Mouse (Mus musculus): ENCODE measurements around the gene 1110008P14Rik. TPM values are rescaled to one million over a fixed set of nuclear protein-coding genes. Genes with fewer than 3 reads are reported as not detected.
"Not testable (repeated sequence)": the region's sequence is repeated elsewhere in the genome, so short reads cannot be mapped to it uniquely, and the experiment has no call there.

The 1110008P14Rik gene
- polyA plus RNA-seq, 1 experiment from 2014 or later, result 34.0 TPM

DNA sequence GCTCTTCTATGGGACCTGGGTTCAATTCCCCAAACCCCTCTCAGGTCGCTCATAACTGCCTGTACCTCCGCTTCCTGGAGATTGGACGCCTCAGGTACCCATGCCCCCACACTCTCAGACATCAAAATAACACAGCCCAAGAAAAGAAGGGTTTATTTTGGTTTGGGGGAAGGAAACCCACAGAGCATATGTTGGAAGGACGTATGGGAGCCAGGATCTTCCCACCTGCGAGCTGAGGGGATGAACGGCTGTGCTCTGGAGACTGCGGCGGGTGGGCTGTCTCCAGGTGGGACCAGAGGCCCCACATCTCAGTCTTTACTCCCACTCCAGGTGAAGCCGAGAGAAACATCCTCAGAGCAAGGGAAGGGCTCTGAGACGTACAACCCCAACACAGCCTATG lies 4.8 kb downstream of the 1110008P14Rik start:
- no peak overlapping the region for H3K9ac ChIP-seq (ENCODE audit: low read length)
- H3K4me2 ChIP-seq (ENCODE audit: low read depth, low read length), result no peak overlapping the region
- H3K36me3 ChIP-seq (ENCODE audit: control insufficient read depth, insufficient read depth, low read length), result peaks cover 47% of the 10 kb centered on the region
- peaks cover 6% of the 10 kb centered on the region for H3K4me1 ChIP-seq (replicated peaks; ENCODE audit: control insufficient read depth, insufficient read depth, low read length)
- 90% methylated on average over 10 of the region's 10 CpGs for WGBS
- no peaks in the 10 kb centered on the region for H3K9me3 ChIP-seq (ENCODE audit: control insufficient read depth, low read length)
- H3K4me3 ChIP-seq (ENCODE audit: low read length), result no peak overlapping the region
- ATAC-seq (ENCODE audit: low read depth), result no peak
- no peak overlapping the region for H3K27ac ChIP-seq (ENCODE audit: low read length)
- no peaks in the 10 kb centered on the region for H3K27me3 ChIP-seq (ENCODE audit: control insufficient read depth, insufficient read depth, low read depth, low read length)

DNA sequence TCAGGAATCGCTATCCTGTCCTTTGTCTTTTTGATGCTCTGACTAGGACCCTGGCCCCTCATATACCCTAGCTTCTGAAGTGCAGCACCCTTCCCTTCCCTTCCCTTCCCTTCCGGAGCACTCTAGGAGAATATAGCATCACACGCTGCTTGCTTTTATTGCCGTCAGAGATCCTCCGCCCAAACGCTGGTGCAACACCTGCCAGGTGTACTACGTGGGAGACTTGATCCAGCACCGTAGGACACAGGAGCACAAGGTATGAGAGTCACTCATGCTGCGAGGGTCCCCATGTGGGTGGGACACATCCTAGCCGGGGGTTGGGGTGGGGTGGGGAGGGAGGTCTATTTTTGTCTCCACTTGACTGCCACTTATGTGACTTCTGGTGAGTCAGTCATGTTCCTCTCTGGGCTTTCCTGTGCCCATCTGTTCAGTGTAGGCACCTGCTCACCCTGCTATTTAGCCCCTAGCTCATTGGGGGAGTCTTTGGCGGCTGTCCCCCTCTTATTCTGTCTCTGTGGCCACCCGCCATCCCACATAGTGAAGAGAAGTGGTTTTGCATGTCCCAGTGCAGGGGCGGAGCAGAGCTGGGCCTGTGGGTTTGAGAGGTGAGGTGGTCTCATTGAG lies 6.3 kb downstream of the 1110008P14Rik start:
- 86% methylated on average over 13 of the region's 13 CpGs for WGBS
- H3K36me3 ChIP-seq (ENCODE audit: control insufficient read depth, insufficient read depth, low read length), result peaks cover 59% of the 10 kb centered on the region
- no peaks in the 10 kb centered on the region for H3K9me3 ChIP-seq (ENCODE audit: control insufficient read depth, low read length)
- H3K9ac ChIP-seq (ENCODE audit: low read length), result no peak overlapping the region
- H3K4me1 ChIP-seq (replicated peaks; ENCODE audit: control insufficient read depth, insufficient read depth, low read length), result no peaks in the 10 kb centered on the region
- H3K4me2 ChIP-seq (ENCODE audit: low read depth, low read length), result no peak overlapping the region
- no peak overlapping the region for H3K27ac ChIP-seq (ENCODE audit: low read length)
- H3K27me3 ChIP-seq (ENCODE audit: control insufficient read depth, insufficient read depth, low read depth, low read length), result no peaks in the 10 kb centered on the region
- H3K4me3 ChIP-seq (ENCODE audit: low read length), result no peak overlapping the region
- ATAC-seq (ENCODE audit: low read depth), result no peak

DNA sequence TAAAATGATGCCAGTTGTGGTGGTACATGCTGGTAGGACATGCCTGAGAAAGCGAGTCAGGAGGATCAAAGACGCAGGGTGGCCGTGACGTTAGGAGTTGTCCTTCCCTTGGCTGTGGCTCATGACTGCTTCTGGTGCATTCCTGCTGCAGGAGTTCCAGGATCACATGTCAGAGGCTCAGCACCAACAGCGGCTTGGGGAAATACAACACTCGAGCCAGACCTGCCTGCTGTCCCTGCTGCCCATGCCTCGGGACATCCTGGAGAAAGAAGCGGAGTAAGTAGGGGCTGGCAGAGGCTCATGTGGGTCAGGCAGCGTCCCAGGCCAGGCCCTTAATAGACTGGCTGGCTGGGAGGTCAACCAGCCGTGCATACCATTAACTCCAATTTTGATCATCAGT lies 7.5 kb downstream of the 1110008P14Rik start:
- H3K4me1 ChIP-seq (replicated peaks; ENCODE audit: control insufficient read depth, insufficient read depth, low read length), result no peaks in the 10 kb centered on the region
- H3K27me3 ChIP-seq (ENCODE audit: control insufficient read depth, insufficient read depth, low read depth, low read length), result no peaks in the 10 kb centered on the region
- WGBS, result 88% methylated on average over 10 of the region's 10 CpGs
- ATAC-seq (ENCODE audit: low read depth), result no peak
- H3K9ac ChIP-seq (ENCODE audit: low read length), result no peak overlapping the region
- no peaks in the 10 kb centered on the region for H3K9me3 ChIP-seq (ENCODE audit: control insufficient read depth, low read length)
- H3K4me3 ChIP-seq (ENCODE audit: low read length), result no peak overlapping the region
- no peak overlapping the region for H3K27ac ChIP-seq (ENCODE audit: low read length)
- peaks cover 62% of the 10 kb centered on the region for H3K36me3 ChIP-seq (ENCODE audit: control insufficient read depth, insufficient read depth, low read length)
- no peak overlapping the region for H3K4me2 ChIP-seq (ENCODE audit: low read depth, low read length)

DNA sequence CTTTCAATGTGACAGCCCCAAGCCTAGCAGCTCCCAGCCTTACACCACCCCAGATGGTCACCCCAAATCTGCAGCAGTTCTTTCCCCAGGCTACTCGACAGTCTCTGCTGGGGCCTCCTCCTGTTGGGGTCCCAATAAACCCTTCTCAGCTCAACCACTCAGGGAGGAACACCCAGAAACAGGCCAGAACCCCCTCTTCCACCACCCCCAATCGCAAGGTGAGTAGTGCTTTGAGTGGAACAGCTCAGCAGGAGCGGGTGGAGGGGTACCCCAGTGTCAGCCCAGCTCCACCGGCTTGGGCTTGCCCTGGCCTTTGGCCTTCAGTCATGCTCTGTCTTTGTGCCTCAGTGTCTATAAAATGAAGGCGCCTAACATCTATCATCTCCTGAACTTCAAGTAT lies 14.4 kb downstream of the 1110008P14Rik start:
- WGBS, result 93% methylated on average over 5 of the region's 5 CpGs
- H3K9ac ChIP-seq (ENCODE audit: low read length), result no peak overlapping the region
- no peaks in the 10 kb centered on the region for H3K9me3 ChIP-seq (ENCODE audit: control insufficient read depth, low read length)
- H3K27ac ChIP-seq (ENCODE audit: low read length), result no peak overlapping the region
- no peak overlapping the region for H3K4me3 ChIP-seq (ENCODE audit: low read length)
- ATAC-seq (ENCODE audit: low read depth), result no peak
- peaks cover 32% of the 10 kb centered on the region for H3K36me3 ChIP-seq (ENCODE audit: control insufficient read depth, insufficient read depth, low read length)
- H3K4me2 ChIP-seq (ENCODE audit: low read depth, low read length), result no peak overlapping the region
- H3K4me1 ChIP-seq (replicated peaks; ENCODE audit: control insufficient read depth, insufficient read depth, low read length), result peaks cover 9% of the 10 kb centered on the region
- no peaks in the 10 kb centered on the region for H3K27me3 ChIP-seq (ENCODE audit: control insufficient read depth, insufficient read depth, low read depth, low read length)

DNA sequence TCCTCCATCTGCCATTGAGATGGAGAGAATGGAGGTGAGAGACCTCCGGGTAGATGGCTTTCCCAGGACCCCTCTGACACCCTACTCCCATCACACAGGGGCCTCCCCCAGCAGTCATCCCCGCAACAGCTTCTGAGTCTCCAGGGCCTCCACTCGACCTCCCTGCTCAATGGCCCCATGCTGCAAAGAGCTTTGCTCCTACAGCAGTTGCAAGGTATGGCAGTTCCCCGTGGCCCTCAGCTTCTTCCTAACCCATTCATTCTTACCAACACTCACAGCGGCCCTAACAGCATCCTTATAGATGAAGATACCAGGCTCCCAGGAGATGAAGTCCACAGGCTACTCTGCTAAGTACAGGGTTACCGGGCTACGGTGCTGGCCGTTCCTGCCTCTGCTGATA lies 17.6 kb downstream of the 1110008P14Rik start:
- 82% methylated on average over 8 of the region's 8 CpGs for WGBS
- H3K4me2 ChIP-seq (ENCODE audit: low read depth, low read length), result peak overlapping the region; percentile 83
- H3K4me1 ChIP-seq (replicated peaks; ENCODE audit: control insufficient read depth, insufficient read depth, low read length), result peaks cover 12% of the 10 kb centered on the region
- peaks cover 9% of the 10 kb centered on the region for H3K36me3 ChIP-seq (ENCODE audit: control insufficient read depth, insufficient read depth, low read length)
- ATAC-seq (ENCODE audit: low read depth), result no peak
- H3K9ac ChIP-seq (ENCODE audit: low read length), result peak overlapping the region; percentile 90
- no peak overlapping the region for H3K27ac ChIP-seq (ENCODE audit: low read length)
- H3K4me3 ChIP-seq (ENCODE audit: low read length), result peak overlapping the region; percentile 82
- H3K27me3 ChIP-seq (ENCODE audit: control insufficient read depth, insufficient read depth, low read depth, low read length), result no peaks in the 10 kb centered on the region; the same call in 1 of the 2 replicates
- H3K9me3 ChIP-seq (ENCODE audit: control insufficient read depth, low read length), result no peaks in the 10 kb centered on the region

DNA sequence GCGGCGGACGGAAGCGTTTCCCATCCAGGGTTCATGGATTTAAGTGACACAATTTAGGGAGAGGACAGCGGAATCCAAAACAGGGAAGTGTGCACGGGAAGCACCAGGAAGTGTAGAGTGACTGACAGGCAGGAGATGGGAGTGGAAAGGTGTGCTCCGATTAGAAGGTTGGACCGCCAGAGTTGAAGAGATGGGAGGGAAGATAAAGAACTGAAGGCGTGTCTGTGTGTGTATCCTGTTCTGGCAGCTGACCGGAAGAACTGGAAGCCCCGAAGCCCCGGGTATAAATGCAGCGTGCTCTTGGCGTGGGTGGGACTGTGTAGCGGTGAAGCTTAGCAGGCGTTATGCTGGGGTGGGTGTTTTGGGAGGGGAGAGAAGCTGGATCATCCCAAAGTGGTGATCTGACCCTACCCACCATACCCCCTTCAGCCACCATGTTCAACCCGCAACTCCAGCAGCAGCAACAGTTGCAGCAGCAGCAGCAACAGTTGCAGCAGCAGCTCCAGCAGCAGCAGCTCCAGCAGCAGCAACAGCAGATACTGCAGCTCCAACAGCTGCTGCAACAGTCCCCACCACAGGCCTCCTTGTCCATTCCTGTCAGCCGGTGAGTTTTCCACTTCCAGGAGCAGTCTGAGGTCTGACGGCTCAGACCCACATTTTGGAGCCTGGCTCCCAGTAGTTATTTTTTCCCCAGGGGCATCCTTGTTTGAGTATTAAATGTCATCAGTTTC lies 18.2 kb downstream of the 1110008P14Rik start:
- Histone ChIP-seq H3K4me1 (replicated peaks; ENCODE audit: control insufficient read depth, insufficient read depth, low read length) (peaks cover 12% of the 10 kb centered on the region), H3K4me2 (ENCODE audit: low read depth, low read length) (peak overlapping the region; percentile 83), H3K27me3 (ENCODE audit: control insufficient read depth, insufficient read depth, low read depth, low read length) (no peaks in the 10 kb centered on the region; the same call in 1 of the 2 replicates), H3K36me3 (ENCODE audit: control insufficient read depth, insufficient read depth, low read length) (peaks cover 9% of the 10 kb centered on the region), H3K4me3 (ENCODE audit: low read length) (peak overlapping the region; percentile 82), H3K27ac (ENCODE audit: low read length) (peak overlapping the region; percentile 93), H3K9me3 (ENCODE audit: control insufficient read depth, low read length) (no peaks in the 10 kb centered on the region), H3K9ac (ENCODE audit: low read length) (peak overlapping the region; percentile 90)
- 6% methylated on average over 19 of the region's 19 CpGs for WGBS
- ATAC-seq (ENCODE audit: low read depth), result peak; percentile 53

DNA sequence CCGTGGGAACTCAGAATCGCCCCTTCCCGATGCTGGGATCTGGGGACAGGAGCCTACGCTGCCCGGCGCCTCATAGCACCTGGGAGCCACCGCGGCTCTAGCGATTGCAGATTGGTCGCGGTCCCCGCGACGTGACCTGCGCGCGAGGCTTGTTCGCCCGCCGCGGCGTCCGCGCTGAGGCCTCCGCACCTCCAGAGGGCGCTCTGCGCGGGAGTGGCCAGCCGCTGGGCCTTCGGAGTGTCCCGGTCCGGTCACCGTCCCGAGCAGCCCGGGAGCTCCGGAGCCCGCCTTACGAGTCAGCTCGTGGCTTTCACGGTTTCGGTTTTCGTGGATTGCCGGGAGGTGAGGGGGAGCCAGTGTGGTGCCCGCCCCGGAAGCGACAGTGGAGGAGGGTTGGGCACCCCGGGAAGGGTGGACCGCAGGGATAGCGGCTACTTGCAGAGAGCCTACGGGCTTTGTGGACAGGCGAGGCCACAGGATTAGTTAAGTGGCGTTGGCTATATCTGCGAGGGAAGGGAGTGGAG lies 18.9 kb downstream of the 1110008P14Rik start:
- H3K9ac ChIP-seq (ENCODE audit: low read length), result peak overlapping the region; percentile 90
- H3K27me3 ChIP-seq (ENCODE audit: control insufficient read depth, insufficient read depth, low read depth, low read length), result no peaks in the 10 kb centered on the region; the same call in 1 of the 2 replicates
- peak overlapping the region; percentile 83 for H3K4me2 ChIP-seq (ENCODE audit: low read depth, low read length)
- H3K4me1 ChIP-seq (replicated peaks; ENCODE audit: control insufficient read depth, insufficient read depth, low read length), result peaks cover 12% of the 10 kb centered on the region
- no peaks in the 10 kb centered on the region for H3K9me3 ChIP-seq (ENCODE audit: control insufficient read depth, low read length)
- peak overlapping the region; percentile 93 for H3K27ac ChIP-seq (ENCODE audit: low read length)
- under 1% methylated on average over 53 of the region's 53 CpGs for WGBS
- peak; percentile 84 for ATAC-seq (ENCODE audit: low read depth)
- H3K36me3 ChIP-seq (ENCODE audit: control insufficient read depth, insufficient read depth, low read length), result peaks cover 5% of the 10 kb centered on the region
- H3K4me3 ChIP-seq (ENCODE audit: low read length), result peak overlapping the region; percentile 82

DNA sequence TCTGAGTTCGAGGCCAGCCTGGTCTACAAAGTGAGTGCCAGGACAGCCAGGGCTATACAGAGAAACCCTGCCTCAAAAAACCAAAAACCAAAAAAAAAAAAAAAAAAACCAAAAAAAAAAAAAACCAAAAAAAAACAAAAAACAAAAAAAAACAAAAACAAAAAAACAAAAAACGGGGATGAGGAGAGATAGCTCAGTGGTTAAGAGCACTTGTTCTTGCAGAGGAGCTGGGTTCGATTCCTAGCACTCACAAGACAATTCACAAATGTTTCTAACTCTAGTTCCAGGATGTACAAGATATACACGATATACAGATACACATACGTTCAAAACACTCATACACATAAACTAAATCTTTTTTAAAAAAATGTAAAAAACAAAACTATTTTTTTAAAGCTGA lies 19.5 kb downstream of the 1110008P14Rik start:
- 21% methylated on average over 5 of the region's 5 CpGs for WGBS
- not testable (repeated sequence) for H3K36me3 ChIP-seq (ENCODE audit: control insufficient read depth, insufficient read depth, low read length); H3K27me3 ChIP-seq (ENCODE audit: control insufficient read depth, insufficient read depth, low read depth, low read length); H3K9me3 ChIP-seq (ENCODE audit: control insufficient read depth, low read length); ATAC-seq (ENCODE audit: low read depth)
- peaks cover 12% of the 10 kb centered on the region for H3K4me1 ChIP-seq (replicated peaks; ENCODE audit: control insufficient read depth, insufficient read depth, low read length)
- peak overlapping the region; percentile 93 for H3K27ac ChIP-seq (ENCODE audit: low read length)
- peak overlapping the region; percentile 90 for H3K9ac ChIP-seq (ENCODE audit: low read length)
- H3K4me3 ChIP-seq (ENCODE audit: low read length), result peak overlapping the region; percentile 82
- H3K4me2 ChIP-seq (ENCODE audit: low read depth, low read length), result peak overlapping the region; percentile 83

DNA sequence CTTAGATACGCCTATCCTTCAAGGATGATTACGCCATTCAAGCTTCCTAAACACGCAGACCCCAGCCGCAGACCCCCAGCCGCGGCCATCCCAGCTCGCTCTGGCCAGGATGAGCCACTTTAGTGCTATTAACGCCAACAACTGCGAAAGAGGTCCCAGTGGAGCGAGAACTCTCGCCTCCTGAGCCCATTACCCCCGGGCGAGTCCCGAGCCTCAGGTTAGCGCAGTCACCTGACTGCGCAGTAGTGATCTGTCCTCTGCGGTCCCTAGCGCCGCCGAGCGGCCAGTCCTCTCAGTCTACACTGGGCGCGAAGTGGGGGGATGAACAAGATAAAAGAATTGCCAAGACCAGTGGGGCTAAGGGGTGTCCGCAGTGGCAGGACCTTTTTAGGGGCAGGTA lies 20.3 kb downstream of the 1110008P14Rik start:
- H3K27ac ChIP-seq (ENCODE audit: low read length), result no peak overlapping the region
- peaks cover 12% of the 10 kb centered on the region for H3K4me1 ChIP-seq (replicated peaks; ENCODE audit: control insufficient read depth, insufficient read depth, low read length)
- 4% methylated on average over 24 of the region's 24 CpGs for WGBS
- peak overlapping the region; percentile 40 for H3K4me3 ChIP-seq (ENCODE audit: low read length)
- peak overlapping the region; percentile 69 for H3K4me2 ChIP-seq (ENCODE audit: low read depth, low read length)
- no peaks in the 10 kb centered on the region; the same call in 1 of the 2 replicates for H3K27me3 ChIP-seq (ENCODE audit: control insufficient read depth, insufficient read depth, low read depth, low read length)
- peak; percentile 51; the same call in 1 of the 2 replicates for ATAC-seq (ENCODE audit: low read depth)
- H3K9me3 ChIP-seq (ENCODE audit: control insufficient read depth, low read length), result no peaks in the 10 kb centered on the region
- peak overlapping the region; percentile 53 for H3K9ac ChIP-seq (ENCODE audit: low read length)
- H3K36me3 ChIP-seq (ENCODE audit: control insufficient read depth, insufficient read depth, low read length), result peaks cover 5% of the 10 kb centered on the region; the same call in 1 of the 2 replicates

All from lung, embryonic 16.5 days (tissue).